In genomic region chr11:50797674-50798073, GRCm38 (mm10) we compare ENCODE assay signal across 25 mouse cellular contexts. TPM values are rescaled to one million over a fixed set of nuclear protein-coding genes. Genes with fewer than 3 reads are reported as not detected.
"Had no signal": no experiment of that assay in that cellular context is flagged by ENCODE, and none has a peak within 500 bp of the region (broad histone marks: within the 10 kb centered on the region; RNA-seq: fewer than 3 reads in every experiment).

No protein-coding gene starts in this region.

- H3K4me2 ChIP-seq: limb, embryonic 12.5 days; limb, embryonic 15.5 days; liver, embryonic 11.5 days; lung, embryonic 14.5 days; midbrain, embryonic 12.5 days; midbrain, embryonic 15.5 days; neural tube, embryonic 12.5 days; neural tube, embryonic 15.5 days had no signal

- H3K9ac ChIP-seq: limb, embryonic 12.5 days; limb, embryonic 15.5 days; liver, embryonic 14.5 days; liver, postnatal 0 days; lung, embryonic 14.5 days; midbrain, embryonic 12.5 days; midbrain, embryonic 15.5 days; neural tube, embryonic 12.5 days; neural tube, embryonic 15.5 days had no signal

- H3K36me3 ChIP-seq: limb, embryonic 12.5 days; limb, embryonic 15.5 days; midbrain, embryonic 12.5 days; midbrain, embryonic 15.5 days; neural tube, embryonic 12.5 days; neural tube, embryonic 15.5 days had no signal

- H3K27me3 ChIP-seq: limb, embryonic 12.5 days; limb, embryonic 15.5 days; midbrain, embryonic 12.5 days; midbrain, embryonic 15.5 days; neural tube, embryonic 12.5 days; neural tube, embryonic 15.5 days had no signal

- DNase-seq: kidney, adult 8-10 months; kidney, postnatal 14 days; layer of hippocampus, postnatal 36 days; liver, postnatal 0 days; lung, embryonic 14.5 days; right cerebral cortex, adult 18-20 months; right cerebral cortex, postnatal 14 days; right cerebral cortex, postnatal 4 days; thymus, adult 2 months; thymus, postnatal 14 days; thymus, postnatal 4 days had no signal

- H3K4me1 ChIP-seq: limb, embryonic 12.5 days; limb, embryonic 15.5 days; midbrain, embryonic 12.5 days; midbrain, embryonic 15.5 days; neural tube, embryonic 12.5 days; neural tube, embryonic 15.5 days had no signal

- H3K27ac ChIP-seq: limb, embryonic 12.5 days; limb, embryonic 15.5 days; liver, embryonic 14.5 days; macrophage; midbrain, embryonic 12.5 days; midbrain, embryonic 15.5 days; neural tube, embryonic 12.5 days; neural tube, embryonic 15.5 days; stomach, postnatal 0 days had no signal

- H3K9me3 ChIP-seq: limb, embryonic 12.5 days; limb, embryonic 15.5 days; midbrain, embryonic 12.5 days; midbrain, embryonic 15.5 days; neural tube, embryonic 12.5 days; neural tube, embryonic 15.5 days had no signal

- H3K4me3 ChIP-seq: limb, embryonic 12.5 days; limb, embryonic 15.5 days; midbrain, embryonic 12.5 days; midbrain, embryonic 15.5 days; neural tube, embryonic 12.5 days; neural tube, embryonic 15.5 days had no signal

- ATAC-seq: inflammation-experienced regulatory T-cells, adult 6 months; intestine, embryonic 16.5 days; liver, postnatal 0 days; lung, postnatal 0 days; midbrain, embryonic 15.5 days had no signal

RNA-seq across cellular contexts. Expression of gene Zfp879, which starts 43.7 kb away (rescaled TPM):
- polyA plus RNA-seq: inflammation-experienced regulatory T-cells, adult 6 months; macrophage had no signal

RNA-seq across cellular contexts. Expression of gene Grm6, which starts 52.8 kb away (rescaled TPM):
- polyA plus RNA-seq: inflammation-experienced regulatory T-cells, adult 6 months; intestine, embryonic 16.5 days; liver, postnatal 0 days; lung, embryonic 14.5 days; macrophage; midbrain, embryonic 12.5 days; stomach, embryonic 14.5 days; stomach, postnatal 0 days had no signal
